Mouse (Mus musculus) embryonic fibroblast, embryonic 13.5 days (primary cell): ENCODE measurements around the gene Aldh1a7.

Source experiments
- CTCF ChIP-seq: IDR thresholded peaks from 2 replicates; pipeline ENCODE4 v1.5.1; 2011; ENCODE audit warnings: mild to moderate bottlenecking, control low read depth, low read length, moderate library complexity, borderline replicate concordance; ENCODE audit not compliant: insufficient read depth
- POLR2A ChIP-seq: IDR thresholded peaks from 2 replicates; pipeline ENCODE4 v1.6.1; 2011; ENCODE audit warnings: low read depth, mild to moderate bottlenecking, control low read depth, low read length, moderate library complexity

DNA sequence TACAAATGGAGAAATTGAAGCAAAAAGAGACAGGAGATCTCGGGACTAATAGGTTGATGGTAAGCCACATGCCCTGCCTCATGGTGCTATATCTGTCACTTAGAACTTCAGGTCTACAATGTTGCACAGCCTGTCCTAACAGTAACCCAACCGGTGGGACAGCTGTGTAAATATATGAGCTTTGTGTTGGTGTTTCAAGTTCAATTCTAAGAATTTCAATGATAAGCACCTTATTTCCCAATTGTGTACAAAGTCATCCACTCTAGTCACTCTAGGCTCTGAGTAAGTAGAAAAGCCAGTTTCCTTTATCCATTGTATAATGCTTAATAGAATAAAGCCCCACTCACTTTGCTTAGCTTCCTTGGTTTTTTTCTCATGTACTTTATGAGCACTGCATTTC, 4.4 kb downstream of the Aldh1a7 start:
- TF ChIP-seq CTCF (no peak), POLR2A (no peak)
